Mouse (Mus musculus) G1E (cell line): ENCODE data around the gene Rnf151.
A peak's percentile ranks its signal among the peaks of the same experiment; 100 is the strongest.

Experiments
- CTCF ChIP-seq: IDR thresholded peaks from 2 replicates; pipeline ENCODE4 v1.5.1; 2012; ENCODE audit warnings: low read depth, low read length, inconsistent platforms, mixed read lengths
- TAL1 ChIP-seq: conservative IDR thresholded peaks from 2 replicates; pipeline ENCODE4 v1.6.1; 2012; ENCODE audit warnings: low read depth, low read length, inconsistent platforms, mixed read lengths

DNA sequence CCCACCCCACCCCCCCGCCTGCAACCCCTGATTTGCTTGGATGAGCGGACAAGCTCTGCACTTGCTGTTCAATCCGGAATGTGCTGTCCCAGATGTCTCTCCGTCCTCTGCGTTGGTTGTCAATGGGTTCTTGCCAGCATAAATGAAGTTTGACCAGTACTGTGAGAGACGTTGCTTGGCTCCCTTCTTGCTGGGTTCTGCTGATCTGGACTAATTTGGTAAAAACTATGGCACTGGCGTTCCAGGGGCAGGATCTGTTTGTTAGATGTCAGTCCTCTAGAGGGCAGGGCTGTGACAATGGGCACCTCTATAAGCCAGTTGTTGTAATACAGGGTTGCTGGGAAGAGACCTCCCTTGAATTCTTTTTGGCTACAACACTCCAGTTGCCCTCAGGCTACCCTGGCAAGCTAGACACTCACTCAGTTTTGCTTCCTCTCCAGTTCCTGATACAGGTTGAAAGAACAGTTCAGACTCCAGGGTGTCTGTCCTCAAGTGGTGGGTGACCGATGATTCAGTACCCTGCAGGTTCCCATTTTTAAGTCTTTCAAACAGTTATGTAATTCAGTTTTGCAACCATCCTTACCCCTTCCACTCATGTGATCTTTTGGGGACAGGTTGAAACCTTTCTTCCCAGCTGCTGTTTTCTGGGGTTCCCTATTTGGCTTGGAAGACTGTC is 19.4 kb upstream of the Rnf151 start:
- TF ChIP-seq CTCF (0 out of 2 replicates have a peak, but pooled peaks have one; percentile 2), TAL1 (no peak)
